Mouse (Mus musculus): ENCODE results near the gene Rhbg.

GRCm38 (mm10) chr3:88224929-88225328 lies 29.6 kb downstream of the Rhbg start:
- TF ChIP-seq CTCF (IDR thresholded peaks at IDR 0.05; ENCODE audit: control insufficient read depth, insufficient read depth, insufficient read length) (no peak), USF1 (IDR thresholded peaks at IDR 0.05; ENCODE audit: low read depth) (no peak)

Measured in C2C12 (cell line).